Mouse (Mus musculus): ENCODE measurements around the gene Usp54.

- TF ChIP-seq CTCF (IDR thresholded peaks at IDR 0.05; ENCODE audit: low read depth) (no peak), EP300 (IDR thresholded peaks at IDR 0.05; ENCODE audit: low read depth) (no peak)
Measured at GRCm38 (mm10) chr14:20561897-20562296, 79.0 kb downstream of the Usp54 start.
